Mouse (Mus musculus): ENCODE results near the gene Gm49450.

DNA sequence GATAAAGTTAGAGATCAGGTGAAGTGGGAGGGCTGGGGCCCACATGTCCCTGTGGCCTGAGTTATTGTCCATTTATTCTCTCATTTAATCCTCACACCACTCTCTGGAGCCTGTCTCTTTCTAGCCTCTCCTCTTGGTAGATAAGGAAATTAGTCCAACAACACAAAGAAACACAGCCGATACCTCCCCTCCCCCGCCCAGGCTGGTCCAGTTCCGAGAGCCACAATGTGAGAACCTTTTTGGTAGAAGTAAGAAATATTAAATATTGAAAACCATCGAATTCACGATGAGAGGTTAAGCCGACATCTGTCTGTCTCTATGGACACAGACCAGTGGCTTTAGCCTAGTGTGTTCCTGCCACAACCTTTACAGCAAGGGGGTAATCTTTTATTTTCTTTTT is 31.3 kb upstream of the Gm49450 start:
- TF ChIP-seq CTCF (IDR thresholded peaks at IDR 0.05; ENCODE audit: extremely low read depth, insufficient read depth, low read length) (no peak), POLR2A (IDR thresholded peaks at IDR 0.05; ENCODE audit: extremely low read depth, insufficient read depth, low read length) (no peak)
